Mouse (Mus musculus) brain, embryonic 14.5 days (tissue): ENCODE data around the gene Hist1h2bp. TPM values are rescaled to one million over a fixed set of nuclear protein-coding genes. Genes with fewer than 3 reads are reported as not detected.
"Not testable (repeated sequence)": the region's sequence is repeated elsewhere in the genome, so short reads cannot be mapped to it uniquely, and the experiment has no call there.

Experiments used
- DNase-seq: peaks from one replicate; pipeline ENCODE4 v3.0.0-alpha.2; 2011; ENCODE audit warnings: low read depth
- CTCF ChIP-seq: fragments of 200-500 bp; IDR thresholded peaks from 2 replicates; pipeline ENCODE4 v1.5.1; 2012; ENCODE audit warnings: inconsistent platforms, mild to moderate bottlenecking, moderate library complexity, borderline replicate concordance; ENCODE audit not compliant: insufficient read depth, insufficient read length; ENCODE audit errors: extremely low read depth
- POLR2A ChIP-seq: fragments of 200-500 bp; IDR thresholded peaks from 2 replicates; pipeline ENCODE4 v1.6.1; 2012; ENCODE audit warnings: mild to moderate bottlenecking, inconsistent platforms, borderline replicate concordance; ENCODE audit not compliant: poor library complexity, insufficient read depth, insufficient read length, severe bottlenecking; ENCODE audit errors: extremely low read depth
- polyA plus RNA-seq: library from polyadenylated mRNA; depleted of rRNA; stranded (reverse); fragments of >200 nt; gene quantifications from 2 replicates; pipeline ENCODE4 v1.2.3, GENCODE M21; 2012; rRNA removed

Gene Hist1h2bp
- polyA plus RNA-seq, 1 experiment, result 2.5 TPM

DNA sequence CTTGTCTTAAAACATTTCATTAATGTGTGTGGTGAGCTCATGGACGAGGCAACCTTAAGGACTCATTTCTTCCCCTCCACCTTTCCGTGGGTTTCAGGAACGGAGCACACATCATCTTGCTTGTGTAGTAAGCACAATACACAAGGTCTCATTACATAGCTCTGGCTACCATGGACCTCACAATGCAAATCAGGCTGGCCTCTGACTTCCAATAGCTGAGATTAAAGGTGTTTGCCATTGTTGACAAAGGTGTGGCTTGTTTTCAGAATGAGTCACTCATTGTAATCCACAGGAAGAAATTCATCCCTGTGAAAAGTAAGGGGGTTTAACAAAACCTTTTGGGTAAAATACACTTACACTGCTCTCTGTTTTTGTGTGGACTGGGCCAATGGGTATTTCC, 41.2 kb downstream of the Hist1h2bp start:
- TF ChIP-seq CTCF, result no peak
- TF ChIP-seq POLR2A, result no peak
- DNase-seq, result no peak

- no peak for TF ChIP-seq POLR2A
- no peak for TF ChIP-seq CTCF
- DNase-seq, result no peak
These were observed 43.1 kb downstream of the Hist1h2bp start for GRCm38 (mm10) chr13:21830344-21830743.

DNA sequence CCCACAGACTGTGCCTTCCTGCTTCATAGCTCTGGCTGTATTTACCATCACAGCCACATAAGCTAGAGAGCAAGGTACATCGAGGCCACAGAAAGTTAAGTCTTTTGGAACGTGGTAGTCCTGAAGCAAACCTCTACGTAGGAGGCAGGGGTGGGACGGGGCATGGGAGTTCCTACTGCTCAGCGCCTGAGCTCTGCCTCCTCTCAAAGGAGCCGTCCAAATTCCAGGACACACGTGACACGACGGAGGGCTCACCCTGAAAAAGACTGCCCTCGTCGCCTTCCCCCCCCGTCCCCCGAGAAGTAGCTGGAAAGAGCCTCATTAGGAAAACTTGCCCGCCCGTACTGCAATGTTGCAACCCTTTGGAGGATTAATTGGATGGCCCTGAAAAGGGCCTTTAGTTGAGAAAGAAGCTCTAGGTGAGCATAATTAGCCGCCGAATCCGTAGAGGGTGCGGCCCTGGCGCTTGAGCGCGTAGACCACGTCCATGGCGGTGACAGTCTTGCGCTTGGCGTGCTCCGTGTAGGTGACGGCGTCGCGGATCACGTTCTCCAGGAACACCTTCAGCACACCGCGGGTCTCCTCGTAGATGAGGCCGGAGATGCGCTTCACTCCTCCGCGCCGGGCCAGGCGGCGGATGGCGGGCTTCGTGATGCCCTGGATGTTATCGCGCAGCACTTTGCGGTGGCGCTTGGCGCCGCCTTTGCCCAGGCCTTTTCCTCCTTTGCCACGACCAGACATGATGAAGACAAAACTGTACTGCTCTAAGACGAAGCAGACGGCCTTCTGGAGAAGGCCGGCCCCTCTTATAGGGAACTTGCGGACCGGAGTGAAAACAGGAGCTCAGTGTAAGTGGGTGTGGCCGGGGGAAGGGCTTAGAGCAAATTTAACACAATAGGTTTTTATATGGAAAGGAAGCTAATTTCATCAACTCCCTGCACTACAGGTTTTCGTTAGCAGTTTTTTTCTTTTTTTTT, 44.4 kb downstream of the Hist1h2bp start, which contains the start of gene Hist1h4n:
Gene Hist1h4n (minus strand): TSS at position 779 of the 977 bp plus-strand sequence.
- not testable (repeated sequence) for DNase-seq

GRCm38 (mm10) chr13:21833461-21833860, 46.2 kb downstream of the Hist1h2bp start, which contains the start of the genes Hist1h2ap and Hist1h2br:
Gene Hist1h2ap, minus strand, starts transcription at chr13:21833507.
Gene Hist1h2br, plus strand, starts transcription at chr13:21833743.
- DNase-seq, result not testable (repeated sequence)

Other genes with a start within 250 kb of the Hist1h2bp start
- not detected in 2 replicates for gene Olfr1366, start 244.7 kb upstream of the Hist1h2bp start, polyA plus RNA-seq
- gene Olfr1535, start 227.6 kb upstream of the Hist1h2bp start, polyA plus RNA-seq, result not detected in 2 replicates
- gene Olfr1364, start 205.7 kb upstream of the Hist1h2bp start, polyA plus RNA-seq, result not detected in 2 replicates
- not detected in 2 replicates for gene Olfr1362, start 173.4 kb upstream of the Hist1h2bp start, polyA plus RNA-seq
- gene Olfr11, start 144.9 kb upstream of the Hist1h2bp start, polyA plus RNA-seq, result not detected in 2 replicates
- not detected in 2 replicates for gene Olfr1361, start 124.1 kb upstream of the Hist1h2bp start, polyA plus RNA-seq
- not detected in 2 replicates for gene Olfr1360, start 110.1 kb upstream of the Hist1h2bp start, polyA plus RNA-seq
- not detected in 2 replicates for gene Olfr1359, start 89.3 kb upstream of the Hist1h2bp start, polyA plus RNA-seq
- 11.3 and 14.5 TPM in 2 replicates for gene Hist1h2bl, start 71.3 kb upstream of the Hist1h2bp start, polyA plus RNA-seq
- 14.3 and 24.3 TPM in 2 replicates for gene Hist1h2ai, start 71.0 kb upstream of the Hist1h2bp start, polyA plus RNA-seq
- gene Hist1h3h, start 69.8 kb upstream of the Hist1h2bp start, polyA plus RNA-seq, result 39.0 and 49.4 TPM in 2 replicates
- gene Hist1h2bm, start 65.4 kb upstream of the Hist1h2bp start, polyA plus RNA-seq, result 17.0 and 18.2 TPM in 2 replicates
- 17.8 and 19.9 TPM in 2 replicates for gene Hist1h4j, start 52.4 kb upstream of the Hist1h2bp start, polyA plus RNA-seq
- gene Hist1h4k, start 37.0 kb upstream of the Hist1h2bp start, polyA plus RNA-seq, result 20.2 and 29.6 TPM in 2 replicates
- 21.4 and 26.4 TPM in 2 replicates for gene Hist1h2ak, start 33.6 kb upstream of the Hist1h2bp start, polyA plus RNA-seq
- 13.5 and 30.8 TPM in 2 replicates for gene Hist1h2bn, start 33.3 kb upstream of the Hist1h2bp start, polyA plus RNA-seq
- gene Hist1h1b, start 6.8 kb upstream of the Hist1h2bp start, polyA plus RNA-seq, result 4.3 and 4.5 TPM in 2 replicates
- 35.6 and 40.1 TPM in 2 replicates for gene Hist1h3i, start 4.1 kb upstream of the Hist1h2bp start, polyA plus RNA-seq
- gene Hist1h2an, start 243 bp upstream of the Hist1h2bp start, polyA plus RNA-seq, result 8.8 and 12.7 TPM in 2 replicates
- gene Hist1h2bq, start 22.7 kb downstream of the Hist1h2bp start, polyA plus RNA-seq, result 12.6 and 16.3 TPM in 2 replicates
- gene Hist1h2ao, start 23.0 kb downstream of the Hist1h2bp start, polyA plus RNA-seq, result not detected in 2 replicates
- gene Hist1h4m, start 24.3 kb downstream of the Hist1h2bp start, polyA plus RNA-seq, result not detected in 2 replicates
- gene Hist1h4n, start 44.7 kb downstream of the Hist1h2bp start, polyA plus RNA-seq, result 25.9 and 58.6 TPM in 2 replicates
- 71.3 and 78.4 TPM in 2 replicates for gene Hist1h2ap, start 46.0 kb downstream of the Hist1h2bp start, polyA plus RNA-seq
- gene Hist1h2br, start 46.3 kb downstream of the Hist1h2bp start, polyA plus RNA-seq, result 5.6 and 6.6 TPM in 2 replicates
- 14.5 and 14.9 TPM in 2 replicates for gene Zfp184, start 157.6 kb downstream of the Hist1h2bp start, polyA plus RNA-seq
- 0.04 TPM in 1 of 2 replicates, not detected in the other for gene Pom121l2, start 193.7 kb downstream of the Hist1h2bp start, polyA plus RNA-seq
- gene Prss16, start 222.3 kb downstream of the Hist1h2bp start, polyA plus RNA-seq, result 0.08 and 0.21 TPM in 2 replicates
- gene Hist1h2ah, start 248.1 kb downstream of the Hist1h2bp start, polyA plus RNA-seq, result 8.8 and 13.4 TPM in 2 replicates
- 20.9 and 21.3 TPM in 2 replicates for gene Hist1h2bk, start 248.4 kb downstream of the Hist1h2bp start, polyA plus RNA-seq